Mouse (Mus musculus): Measurements from ENCODE around the gene Itgav. TPM values are rescaled to one million over a fixed set of nuclear protein-coding genes. Genes with fewer than 3 reads are reported as not detected.
A peak's percentile ranks its signal among the peaks of the same experiment; 100 is the strongest.

Gene Itgav
- total and polyA plus RNA-seq, 3 experiments: 6.5 to 7.2 TPM; not detected in 1

DNA sequence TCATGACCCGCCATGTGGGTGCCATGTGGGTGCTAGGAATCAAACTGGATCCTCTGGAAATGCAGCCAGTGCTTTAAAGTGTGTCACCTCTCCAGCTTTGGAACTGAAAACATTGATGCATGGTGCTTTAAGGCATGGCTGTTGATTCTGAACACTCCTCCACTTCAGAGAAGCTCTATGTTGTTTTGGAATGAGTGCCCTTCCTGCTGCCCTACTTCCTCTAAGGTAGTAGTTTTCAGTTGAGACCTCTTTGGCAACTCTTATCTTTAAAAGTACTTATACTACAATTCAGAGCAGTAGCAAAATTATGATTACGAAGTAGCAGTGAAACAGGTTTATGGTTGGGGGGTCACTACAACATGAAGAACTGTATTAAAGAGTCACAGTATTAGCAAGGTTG, 18.6 kb downstream of the Itgav start:
- peaks cover 4 to 6% of the 10 kb centered on the region in 2 experiments for H3K4me1 ChIP-seq (ENCODE audit: control insufficient read depth in 1 of 2, insufficient read depth in 2 of 2, low read length in 2 of 2)
- H3K79me2 ChIP-seq (ENCODE audit: control insufficient read depth, insufficient read depth, low read length, poor library complexity): no peaks in the 10 kb centered on the region
- H3K9me3 ChIP-seq (replicated peaks; ENCODE audit: insufficient read depth, low read length): no peaks in the 10 kb centered on the region
- H3K36me3 ChIP-seq (ENCODE audit: control insufficient read depth in 1 of 2, insufficient read depth in 2 of 2, low read length in 2 of 2): peaks cover 0 to 9% of the 10 kb centered on the region in 2 experiments; a peak in 2 of 4 replicates
- H3K9ac ChIP-seq (ENCODE audit: control insufficient read depth, low read depth, low read length, poor library complexity, severe bottlenecking): no peak overlapping the region
- H3K27ac ChIP-seq (ENCODE audit: control insufficient read depth, low read depth, low read length): peak overlapping the region; percentile 11; the same call in 1 of the 2 replicates
- H3K27me3 ChIP-seq (ENCODE audit: control insufficient read depth in 1 of 2, insufficient read depth in 2 of 2, low read length in 2 of 2): no peaks in the 10 kb centered on the region
- TF ChIP-seq ZMIZ1 (IDR thresholded peaks at IDR 0.05; ENCODE audit: low read depth, low read length) (no peak), ZC3H11A (IDR thresholded peaks at IDR 0.05; ENCODE audit: low read depth, low read length) (no peak), ZKSCAN1 (IDR thresholded peaks at IDR 0.05; ENCODE audit: low read depth, low read length) (no peak), MYC (IDR thresholded peaks at IDR 0.05; ENCODE audit: low read depth, low read length) (no peak), CHD2 (IDR thresholded peaks at IDR 0.05; ENCODE audit: low read length) (no peak), GABPA (IDR thresholded peaks at IDR 0.05; ENCODE audit: low read depth, low read length) (no peak), POLR2A (IDR thresholded peaks at IDR 0.05; ENCODE audit: control insufficient read depth in 1 of 2, insufficient read depth in 1 of 2, low read depth in 1 of 2, low read length in 2 of 2, poor library complexity in 1 of 2) (no peak), POLR2AphosphoS5 (IDR thresholded peaks at IDR 0.05; ENCODE audit: borderline replicate concordance, low read depth, low read length) (no peak), USF1 (IDR thresholded peaks at IDR 0.05; ENCODE audit: low read depth, low read length) (no peak), MAFK (IDR thresholded peaks at IDR 0.05; ENCODE audit: borderline replicate concordance, low read depth, low read length) (no peak), POLR2AphosphoS2 (IDR thresholded peaks at IDR 0.05; ENCODE audit: low read length) (no peak), CHD1 (IDR thresholded peaks at IDR 0.05; ENCODE audit: low read depth, low read length) (no peak), MEF2A (IDR thresholded peaks at IDR 0.05; ENCODE audit: extremely low read depth, insufficient replicate concordance, low read depth, low read length, poor library complexity, severe bottlenecking) (no peak), E2F4 (IDR thresholded peaks at IDR 0.05; ENCODE audit: borderline replicate concordance, low read depth, low read length) (no peak), HCFC1 (IDR thresholded peaks at IDR 0.05; ENCODE audit: low read depth, low read length) (no peak), GATA1 (IDR thresholded peaks at IDR 0.05; ENCODE audit: low read depth, low read length) (no peak), MYB (IDR thresholded peaks at IDR 0.05; ENCODE audit: low read depth, low read length) (no peak), NRF1 (IDR thresholded peaks at IDR 0.05; ENCODE audit: insufficient read depth, low read depth, low read length, poor library complexity, severe bottlenecking) (no peak), TCF12 (IDR thresholded peaks at IDR 0.05; ENCODE audit: low read depth, low read length) (no peak), TBP (IDR thresholded peaks at IDR 0.05; ENCODE audit: low read depth, low read length) (no peak)
- DNase-seq (ENCODE audit: low read depth, low spot score): peak; percentile 52
- H3K4me3 ChIP-seq (ENCODE audit: control insufficient read depth in 1 of 2, insufficient read depth in 1 of 2, low read depth in 2 of 2, low read length in 2 of 2): no peak overlapping the region
